Mouse (Mus musculus) midbrain, embryonic 12.5 days (tissue): Measurements from ENCODE around the gene Chka. TPM values are rescaled to one million over a fixed set of nuclear protein-coding genes. Genes with fewer than 3 reads are reported as not detected.
A peak's percentile ranks its signal among the peaks of the same experiment; 100 is the strongest.

Experiments
- ATAC-seq: fragments of 200-750 bp; cut with Nextera tagmentation; 2 replicates; pipeline ENCODE4 v1.8.0; 2017; ENCODE audit warnings: low read depth, moderate TSS enrichment, moderate library complexity; ENCODE audit not compliant: low FRiP score
- H3K27ac ChIP-seq: fragments of 300-500 bp; sonication (generic); replicated peaks from 2 replicates; pipeline ENCODE4 v1.5.1; 2016; ENCODE audit warnings: mild to moderate bottlenecking
- H3K27me3 ChIP-seq: fragments of 300-500 bp; sonication (generic); 2 replicates; pipeline ENCODE4 v1.6.1; 2016; ENCODE audit warnings: mild to moderate bottlenecking
- H3K36me3 ChIP-seq: fragments of 300-500 bp; sonication (generic); 2 replicates; pipeline ENCODE4 v1.6.1; 2016
- H3K4me1 ChIP-seq: fragments of 300-500 bp; sonication (generic); 2 replicates; pipeline ENCODE4 v1.6.1; 2016
- H3K4me2 ChIP-seq: fragments of 300-500 bp; sonication (generic); replicated peaks from 2 replicates; pipeline ENCODE4 v1.6.1; 2016; ENCODE audit warnings: mild to moderate bottlenecking, moderate library complexity
- H3K4me3 ChIP-seq: fragments of 300-500 bp; sonication (generic); 2 replicates; pipeline ENCODE4 v1.5.1; 2016; ENCODE audit warnings: mild to moderate bottlenecking
- H3K9ac ChIP-seq: fragments of 300-500 bp; sonication (generic); replicated peaks from 2 replicates; pipeline ENCODE4 v1.6.1; 2016; ENCODE audit warnings: mild to moderate bottlenecking, moderate library complexity
- H3K9me3 ChIP-seq: fragments of 300-500 bp; sonication (generic); 2 replicates; pipeline ENCODE4 v1.6.1; 2016; ENCODE audit warnings: mild to moderate bottlenecking
- WGBS: fragments of 180-500 bp; shearing (Covaris S2); methylation state at CpG from one replicate; pipeline ENCODE4 v1.1.7; 2016; 5-methylcytosine and 5-hydroxymethylcytosine counted together
- polyA plus RNA-seq: library from polyadenylated mRNA; unstranded; fragments of >200 nt; fragmentation: Nextera tagmentation; extraction: Ambion mirVana; gene quantifications from 2 replicates; pipeline ENCODE4 v1.2.1, GENCODE M21; 2016

Gene Chka
- polyA plus RNA-seq, 1 experiment from 2014 or later = 73.9 TPM

DNA sequence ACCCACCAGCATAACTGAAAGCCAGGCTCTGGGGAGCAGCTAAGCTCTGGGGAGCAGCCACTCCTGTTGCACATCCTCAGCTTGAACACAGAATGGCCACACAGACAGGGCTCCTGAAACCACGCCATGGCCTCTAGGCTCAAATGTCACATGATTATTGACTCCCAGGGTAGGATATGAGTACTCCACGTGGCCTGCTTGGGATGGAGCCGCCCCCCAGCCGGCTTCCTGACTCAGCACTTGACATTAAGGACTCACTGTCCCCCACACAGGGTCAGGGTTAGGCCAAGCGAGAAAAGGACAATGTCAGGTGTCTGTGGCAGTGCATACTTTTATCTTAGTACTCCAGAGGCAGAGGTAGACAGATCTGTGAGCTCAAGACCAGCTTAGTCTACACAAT is 58.6 kb downstream of the Chka start:
- peaks cover 19% of the 10 kb centered on the region for H3K27me3 ChIP-seq
- no peak overlapping the region for H3K9ac ChIP-seq
- WGBS = 87% methylated on average over 5 of the region's 5 CpGs
- H3K36me3 ChIP-seq = peaks cover 33% of the 10 kb centered on the region
- H3K9me3 ChIP-seq = no peaks in the 10 kb centered on the region
- no peak overlapping the region for H3K27ac ChIP-seq
- peaks cover 32% of the 10 kb centered on the region for H3K4me1 ChIP-seq
- H3K4me2 ChIP-seq = no peak overlapping the region
- ATAC-seq = no peak
- no peak overlapping the region for H3K4me3 ChIP-seq

DNA sequence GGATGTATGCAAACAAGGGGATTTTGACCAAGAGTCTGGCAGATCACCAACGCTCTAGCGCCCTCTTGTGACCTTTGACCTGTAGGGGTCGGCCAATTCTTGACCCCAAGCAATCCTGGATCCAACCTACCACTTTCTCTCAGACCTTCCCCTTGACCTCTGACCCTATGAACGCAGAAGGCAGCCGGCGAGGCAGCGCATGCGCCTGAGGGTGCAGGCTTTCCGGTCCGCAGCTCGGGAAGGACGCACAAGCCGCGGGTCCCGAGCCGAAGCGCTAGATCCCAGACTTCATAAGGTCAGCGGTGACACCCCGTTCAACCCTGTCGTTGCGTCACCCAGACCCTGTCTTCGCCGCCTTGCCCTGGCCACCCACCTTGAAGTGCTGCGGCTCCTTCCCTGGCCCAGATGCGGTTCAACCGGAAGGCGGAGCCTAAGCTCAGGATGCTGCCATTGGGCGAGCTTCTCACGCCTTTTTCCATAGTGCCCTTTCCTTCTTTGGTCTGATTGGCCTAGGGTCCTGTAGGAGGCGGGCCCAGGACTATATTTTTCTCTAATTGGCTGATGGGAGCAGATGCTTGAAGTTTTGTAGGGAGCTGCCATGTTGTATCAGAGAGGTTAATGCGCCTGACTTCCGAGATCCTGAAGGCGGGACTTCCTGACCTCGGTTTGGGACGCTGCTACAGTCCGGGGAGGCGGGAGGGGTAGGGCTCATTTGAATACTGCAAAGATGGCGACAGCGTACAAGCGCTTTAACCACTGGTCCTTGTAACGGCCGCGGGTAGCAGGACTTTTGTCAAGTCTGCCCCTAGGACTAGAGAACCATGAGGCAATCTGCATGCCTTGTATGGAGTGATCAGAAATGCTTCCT is 61.0 kb downstream of the Chka start, which contains the start of gene Ndufs8:
Gene Ndufs8, minus strand, starts transcription at position 438 of the 868 bp plus-strand sequence.
- Histone ChIP-seq H3K4me2 (peak within 1 kb of the TSS; percentile 74), H3K36me3 (peaks cover 33% of the 10 kb centered on the region), H3K4me1 (peaks cover 17% of the 10 kb centered on the region), H3K9me3 (no peaks in the 10 kb centered on the region), H3K9ac (peak within 1 kb of the TSS; percentile 61), H3K4me3 (peak within 1 kb of the TSS; percentile 72), H3K27ac (peak within 1 kb of the TSS; percentile 78), H3K27me3 (peaks cover 1% of the 10 kb centered on the region; the same call in 1 of the 2 replicates)
- ATAC-seq = peak; percentile 98
- under 1% methylated on average over 43 of the region's 43 CpGs for WGBS

DNA sequence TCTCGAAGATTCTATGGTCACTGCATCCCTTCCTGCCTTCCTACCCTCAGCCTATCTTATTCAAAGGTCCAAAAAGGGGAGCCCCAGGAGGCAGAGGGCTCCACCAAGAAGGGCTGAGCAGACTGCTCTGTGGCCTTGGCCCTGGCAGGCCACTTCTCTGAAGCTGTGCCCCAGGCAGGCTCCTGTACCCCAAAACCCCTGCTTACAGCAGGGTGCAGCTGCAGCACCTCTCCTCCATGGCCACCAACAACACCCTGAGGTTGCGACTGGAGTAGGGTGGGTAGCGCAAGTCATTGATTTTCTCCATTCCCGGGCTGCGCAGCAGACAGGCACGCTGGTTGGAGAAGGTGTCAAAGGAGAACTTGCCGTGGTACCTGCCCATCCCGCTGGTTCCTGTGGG is 62.1 kb downstream of the Chka start:
- 90% methylated on average over 8 of the region's 8 CpGs for WGBS

DNA sequence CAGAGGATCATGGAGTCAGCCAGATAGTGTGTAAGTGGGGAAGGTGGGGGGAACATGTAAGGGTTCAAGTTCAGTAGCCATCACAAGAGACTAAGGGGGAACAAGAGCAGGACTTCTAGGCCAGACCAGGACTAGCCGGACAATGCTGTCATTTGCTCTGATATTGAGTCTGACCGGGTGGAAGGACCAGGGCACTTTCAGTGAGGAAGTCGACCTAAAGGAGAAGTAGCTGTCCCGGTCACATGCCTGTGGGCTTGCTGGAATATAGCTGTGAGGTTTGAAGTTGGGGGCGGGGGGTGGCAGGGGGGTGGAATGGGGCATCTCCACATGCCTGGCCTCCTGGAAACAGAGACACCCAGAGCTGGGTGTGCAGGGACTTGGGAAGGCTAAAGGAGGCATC is 63.0 kb downstream of the Chka start:
- no peak overlapping the region for H3K4me3 ChIP-seq
- H3K9me3 ChIP-seq = no peaks in the 10 kb centered on the region
- peaks cover 18% of the 10 kb centered on the region for H3K36me3 ChIP-seq
- no peak overlapping the region for H3K9ac ChIP-seq
- 92% methylated on average over 5 of the region's 5 CpGs for WGBS
- H3K27ac ChIP-seq = no peak overlapping the region
- H3K4me1 ChIP-seq = peaks cover 17% of the 10 kb centered on the region
- H3K27me3 ChIP-seq = no peaks in the 10 kb centered on the region
- no peak for ATAC-seq
- no peak overlapping the region for H3K4me2 ChIP-seq

More for the DNA sequence above, 62.1 kb downstream of the Chka start:
- H3K4me3 ChIP-seq = peak overlapping the region; percentile 72
- H3K27me3 ChIP-seq = no peaks in the 10 kb centered on the region
- H3K4me1 ChIP-seq = peaks cover 17% of the 10 kb centered on the region
- H3K9ac ChIP-seq = peak overlapping the region; percentile 61; the same call in 1 of the 2 replicates
- H3K4me2 ChIP-seq = peak overlapping the region; percentile 74
- no peaks in the 10 kb centered on the region for H3K9me3 ChIP-seq
- H3K27ac ChIP-seq = no peak overlapping the region
- ATAC-seq = no peak
- H3K36me3 ChIP-seq = peaks cover 26% of the 10 kb centered on the region

DNA sequence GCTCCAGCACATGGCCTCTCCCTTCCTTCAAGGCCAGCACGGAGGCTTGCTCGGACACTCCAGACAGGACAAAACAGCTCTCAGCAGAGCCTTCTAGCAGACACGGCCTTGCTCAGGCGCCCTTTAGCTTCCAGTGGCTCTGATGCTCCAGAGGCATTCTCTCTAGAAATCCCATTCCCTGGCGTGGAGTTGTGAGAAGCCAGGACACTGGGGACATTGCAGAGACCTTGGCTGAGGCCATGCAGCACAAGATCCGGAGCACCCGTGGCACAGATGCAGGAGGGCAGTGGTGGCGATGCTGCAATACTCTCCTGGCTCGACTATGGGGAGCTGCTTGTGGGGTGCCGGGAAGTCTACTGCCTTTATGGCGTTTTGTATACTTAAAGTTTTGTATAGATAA is 65.2 kb downstream of the Chka start:
- H3K9me3 ChIP-seq = no peaks in the 10 kb centered on the region
- no peak for ATAC-seq
- H3K4me1 ChIP-seq = peaks cover 14% of the 10 kb centered on the region
- H3K27me3 ChIP-seq = no peaks in the 10 kb centered on the region
- no peak overlapping the region for H3K27ac ChIP-seq
- WGBS = 79% methylated on average over 11 of the region's 11 CpGs
- no peak overlapping the region for H3K9ac ChIP-seq
- H3K36me3 ChIP-seq = no peaks in the 10 kb centered on the region
- no peak overlapping the region for H3K4me3 ChIP-seq
- no peak overlapping the region for H3K4me2 ChIP-seq

DNA sequence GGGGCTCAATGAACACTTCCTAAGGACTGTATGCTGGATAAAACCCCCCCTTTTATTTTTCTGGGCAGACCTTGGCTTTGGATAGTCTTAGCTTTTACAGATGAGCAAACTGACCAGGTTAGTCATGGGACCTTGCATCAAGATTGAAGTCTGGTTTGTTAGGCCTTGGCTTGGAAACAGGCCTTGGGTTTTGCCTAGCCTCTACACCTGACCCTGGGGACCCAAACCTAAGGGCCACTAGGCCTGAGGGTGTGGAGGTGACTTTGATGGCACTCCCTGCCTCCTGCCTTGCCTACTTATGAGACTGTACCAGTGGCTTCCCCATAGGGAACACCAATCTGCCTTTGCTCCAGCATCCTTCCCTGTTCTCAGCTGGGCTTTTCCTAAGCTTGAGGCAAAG is 68.4 kb downstream of the Chka start:
- Histone ChIP-seq H3K4me2 (no peak overlapping the region), H3K9me3 (no peaks in the 10 kb centered on the region), H3K4me3 (no peak overlapping the region), H3K27ac (no peak overlapping the region), H3K36me3 (no peaks in the 10 kb centered on the region), H3K9ac (no peak overlapping the region), H3K27me3 (no peaks in the 10 kb centered on the region), H3K4me1 (no peaks in the 10 kb centered on the region)
- no peak for ATAC-seq

DNA sequence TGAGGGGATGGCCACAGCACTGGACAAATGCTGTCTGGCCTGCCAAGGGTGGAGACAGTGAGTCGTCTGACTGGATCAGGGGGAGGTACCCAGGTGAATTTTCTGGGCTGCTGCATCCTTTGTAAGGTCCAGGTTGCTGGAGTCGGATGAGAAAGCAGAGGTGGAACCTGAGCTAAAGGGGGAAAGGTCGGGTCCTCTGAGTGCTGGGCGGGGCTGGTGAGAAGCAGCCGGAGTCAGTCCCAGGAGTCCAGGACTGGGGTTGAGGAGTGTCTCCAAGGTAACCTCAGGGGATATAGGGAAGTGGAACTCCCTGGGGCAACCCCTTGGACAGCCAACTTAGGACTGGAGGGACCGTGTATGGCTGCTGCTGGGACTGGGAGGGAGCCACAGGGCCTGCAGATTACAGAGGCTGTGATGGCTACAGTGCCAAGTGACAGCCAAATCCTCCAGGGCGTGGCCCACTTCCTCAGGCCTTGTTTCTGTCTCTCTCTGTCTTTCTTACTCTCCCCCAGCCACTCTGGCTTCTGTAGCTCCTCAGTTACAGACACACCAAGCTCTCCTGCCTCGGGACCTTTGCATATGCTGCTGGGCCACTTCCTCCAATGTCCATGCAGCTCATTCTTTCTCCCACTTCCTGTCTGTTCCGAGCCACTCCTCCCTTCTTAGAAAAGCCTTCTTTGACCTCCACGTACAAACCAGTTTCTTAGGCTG is 71.2 kb downstream of the Chka start:
- Histone ChIP-seq H3K27ac (no peak overlapping the region), H3K4me1 (no peaks in the 10 kb centered on the region), H3K4me2 (no peak overlapping the region), H3K9ac (no peak overlapping the region; the same call in 1 of the 2 replicates), H3K36me3 (no peaks in the 10 kb centered on the region), H3K4me3 (no peak overlapping the region), H3K9me3 (no peaks in the 10 kb centered on the region), H3K27me3 (no peaks in the 10 kb centered on the region)
- WGBS = 63% methylated on average over 10 of the region's 10 CpGs
- no peak for ATAC-seq

DNA sequence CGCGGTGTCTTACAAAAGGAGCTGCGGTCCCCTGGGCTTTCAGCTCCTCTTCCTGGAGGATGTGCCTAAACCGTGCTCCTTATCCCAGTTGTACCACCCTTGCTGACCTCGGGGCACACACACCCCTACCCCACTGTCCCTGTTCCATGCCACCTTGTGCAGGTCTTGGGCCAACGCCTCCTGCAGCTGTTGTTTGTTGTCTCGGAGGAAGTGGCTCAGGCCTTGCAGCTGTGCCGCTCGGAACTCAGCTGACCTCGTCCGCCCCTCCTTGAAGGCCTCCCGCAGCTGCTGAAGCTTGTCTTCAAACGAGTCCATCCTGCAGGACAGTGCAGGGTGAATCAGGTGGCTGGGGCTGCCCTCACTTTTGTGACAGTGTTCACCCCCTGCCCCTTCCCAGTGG is 72.0 kb downstream of the Chka start:
- H3K27ac ChIP-seq = no peak overlapping the region
- H3K36me3 ChIP-seq = no peaks in the 10 kb centered on the region
- H3K4me3 ChIP-seq = no peak overlapping the region
- no peaks in the 10 kb centered on the region for H3K9me3 ChIP-seq
- H3K9ac ChIP-seq = no peak overlapping the region
- ATAC-seq = no peak
- H3K4me2 ChIP-seq = no peak overlapping the region
- H3K4me1 ChIP-seq = no peaks in the 10 kb centered on the region
- 56% methylated on average over 13 of the region's 13 CpGs for WGBS
- H3K27me3 ChIP-seq = no peaks in the 10 kb centered on the region

DNA sequence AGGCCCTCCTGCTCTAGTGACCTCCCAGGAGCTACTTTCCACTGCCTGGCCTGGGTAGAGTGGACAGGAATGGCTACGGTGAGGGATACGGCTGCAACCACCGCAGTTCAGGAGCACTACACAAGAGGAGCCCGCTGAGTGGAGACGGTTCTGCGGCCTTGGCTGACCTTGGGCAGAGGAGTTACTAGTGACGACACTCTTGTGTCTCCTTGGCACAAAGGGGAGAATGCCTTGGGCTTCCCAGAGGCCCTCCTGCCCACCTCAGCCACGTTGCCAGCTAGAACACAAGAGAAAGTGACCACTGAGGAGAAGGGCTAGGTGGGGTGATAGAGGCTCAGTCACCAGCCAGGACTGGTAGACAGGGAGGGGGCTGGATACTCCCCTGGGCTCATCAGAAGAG is 72.6 kb downstream of the Chka start:
- Histone ChIP-seq H3K27ac (no peak overlapping the region), H3K4me3 (no peak overlapping the region), H3K9ac (no peak overlapping the region), H3K27me3 (no peaks in the 10 kb centered on the region), H3K9me3 (no peaks in the 10 kb centered on the region), H3K36me3 (no peaks in the 10 kb centered on the region), H3K4me2 (no peak overlapping the region), H3K4me1 (peaks cover 2% of the 10 kb centered on the region; the same call in 1 of the 2 replicates)
- WGBS = 74% methylated on average over 8 of the region's 8 CpGs
- no peak for ATAC-seq

DNA sequence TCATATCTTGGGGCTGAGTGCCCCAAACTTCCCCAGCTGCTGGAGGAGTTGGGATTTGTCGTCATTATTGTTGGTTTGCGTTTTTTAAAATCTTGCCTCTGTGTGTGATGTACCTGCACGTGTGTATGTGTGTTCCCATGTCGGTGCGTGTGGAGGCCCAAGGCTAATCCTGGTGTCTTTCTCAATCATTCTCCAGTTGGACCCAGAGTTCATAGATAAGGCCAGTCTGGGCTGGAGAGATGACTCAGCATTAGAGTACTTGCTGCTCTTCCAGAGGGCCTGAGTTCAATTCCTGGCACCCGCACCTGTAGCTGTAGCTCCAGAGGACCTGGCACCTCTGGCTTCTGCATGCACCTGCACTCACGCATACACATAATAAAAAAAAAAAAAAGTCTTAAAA is 73.3 kb downstream of the Chka start:
- WGBS = 91% methylated on average over 7 of the region's 7 CpGs
- Histone ChIP-seq H3K4me2 (no peak overlapping the region), H3K9ac (no peak overlapping the region), H3K9me3 (no peaks in the 10 kb centered on the region), H3K27me3 (no peaks in the 10 kb centered on the region), H3K36me3 (no peaks in the 10 kb centered on the region), H3K4me1 (peaks cover 6% of the 10 kb centered on the region; the same call in 1 of the 2 replicates), H3K4me3 (no peak overlapping the region), H3K27ac (no peak overlapping the region)
- no peak for ATAC-seq

DNA sequence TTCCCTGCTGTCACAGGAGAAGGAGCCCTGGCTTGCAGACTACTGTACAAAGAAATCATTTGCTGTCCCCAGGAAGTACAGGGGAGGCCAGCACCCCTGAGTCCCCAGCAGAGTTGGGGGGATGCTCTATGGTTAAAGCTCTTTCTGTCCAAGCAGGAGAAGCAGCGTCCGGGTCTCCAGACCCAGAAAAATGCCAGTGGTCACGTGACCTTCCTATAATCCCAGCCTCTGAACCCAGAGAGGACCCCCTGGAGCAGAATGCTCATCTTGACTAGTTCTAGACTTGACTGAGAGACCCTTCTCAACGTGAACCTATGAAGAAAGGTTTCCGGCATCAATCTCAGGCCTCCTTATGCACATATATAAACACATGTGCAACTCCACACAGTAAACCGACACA is 74.3 kb downstream of the Chka start:
- Histone ChIP-seq H3K27me3 (no peaks in the 10 kb centered on the region), H3K4me2 (no peak overlapping the region), H3K27ac (no peak overlapping the region), H3K36me3 (no peaks in the 10 kb centered on the region), H3K4me1 (peaks cover 6% of the 10 kb centered on the region; the same call in 1 of the 2 replicates), H3K9me3 (no peaks in the 10 kb centered on the region), H3K4me3 (no peak overlapping the region), H3K9ac (no peak overlapping the region)
- WGBS = 75% methylated on average over 6 of the region's 6 CpGs
- ATAC-seq = no peak

DNA sequence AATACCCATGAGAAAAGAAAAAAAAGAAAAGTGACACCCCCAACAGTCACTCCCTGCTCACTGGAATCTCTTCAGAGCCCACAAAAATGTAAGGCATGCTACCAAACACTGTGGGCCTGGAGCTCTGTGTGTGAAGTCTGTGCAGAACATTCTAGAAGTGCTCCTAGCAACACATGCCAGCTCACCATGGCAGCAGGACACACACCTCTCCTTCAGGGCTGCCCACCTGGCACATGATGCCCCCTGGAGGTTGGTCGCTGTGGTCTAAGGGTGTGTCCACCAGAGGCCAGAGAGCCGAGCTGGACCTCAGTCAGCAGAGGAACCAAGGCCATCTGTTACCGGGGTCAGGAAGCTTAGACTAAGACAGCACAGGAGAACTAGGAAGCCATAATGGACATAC is 74.7 kb downstream of the Chka start:
- H3K4me3 ChIP-seq = no peak overlapping the region
- H3K9me3 ChIP-seq = no peaks in the 10 kb centered on the region
- H3K36me3 ChIP-seq = no peaks in the 10 kb centered on the region
- 75% methylated on average over 3 of the region's 3 CpGs for WGBS
- no peak overlapping the region for H3K27ac ChIP-seq
- no peak overlapping the region for H3K9ac ChIP-seq
- no peaks in the 10 kb centered on the region for H3K27me3 ChIP-seq
- ATAC-seq = no peak
- H3K4me1 ChIP-seq = peaks cover 6% of the 10 kb centered on the region; the same call in 1 of the 2 replicates
- no peak overlapping the region for H3K4me2 ChIP-seq
